In genomic region chr11:74637971-74638790, GRCm38 (mm10) we compare ENCODE assay signal across 8 mouse cellular contexts. TPM values are rescaled to one million over a fixed set of nuclear protein-coding genes. Genes with fewer than 3 reads are reported as not detected.
DNase-seq lines count a peak whose midpoint lies in the region; ATAC-seq lines count a peak whose summit lies in the region.

No protein-coding gene starts in this region.

- ATAC-seq in limb, embryonic 15.5 days (ENCODE audit: insufficient number of reproducible peaks, low FRiP score, low TSS enrichment, low read depth) = peak; percentile 86
- ATAC-seq in midbrain, embryonic 16.5 days = peak; percentile 86

- peak overlapping the region; percentile 87 for H3K4me3 ChIP-seq in embryonic facial prominence, embryonic 10.5 days
- H3K4me3 ChIP-seq in limb, embryonic 15.5 days = peak overlapping the region; percentile 84
- H3K4me3 ChIP-seq in midbrain, embryonic 16.5 days (ENCODE audit: low read depth, low read length) = peak overlapping the region; percentile 58

- H3K9me3 ChIP-seq in embryonic facial prominence, embryonic 10.5 days = no peaks in the 10 kb centered on the region
- no peaks in the 10 kb centered on the region for H3K9me3 ChIP-seq in limb, embryonic 15.5 days
- H3K9me3 ChIP-seq in midbrain, embryonic 16.5 days (replicated peaks; ENCODE audit: control insufficient read depth, low read length, poor library complexity, severe bottlenecking) = no peaks in the 10 kb centered on the region

- no peaks in the 10 kb centered on the region for H3K36me3 ChIP-seq in embryonic facial prominence, embryonic 10.5 days (replicated peaks)
- H3K36me3 ChIP-seq in limb, embryonic 15.5 days = no peaks in the 10 kb centered on the region
- H3K36me3 ChIP-seq in midbrain, embryonic 16.5 days (ENCODE audit: control insufficient read depth, insufficient read depth, low read length) = no peaks in the 10 kb centered on the region
- H3K36me3 ChIP-seq in splenic B cell, adult 2 months (ENCODE audit: control insufficient read depth, insufficient read depth, low read length, poor library complexity, severe bottlenecking) = no peaks in the 10 kb centered on the region

- H3K4me2 ChIP-seq in limb, embryonic 15.5 days = peak overlapping the region; percentile 87
- peak overlapping the region; percentile 92 for H3K4me2 ChIP-seq in midbrain, embryonic 16.5 days (ENCODE audit: low read length)

- DNase-seq in 416B (ENCODE audit: low read depth) = peak; percentile 76
- peak; percentile 90 for DNase-seq in adrenal gland, postnatal 10 days
- peak; percentile 84 for DNase-seq in embryonic facial prominence, embryonic 10.5 days (ENCODE audit: low spot score)
- peak; percentile 99 for DNase-seq in heart, adult 11 months
- peak; percentile 87 for DNase-seq in kidney, adult 11 months
- DNase-seq in splenic B cell, adult 2 months (ENCODE audit: low read depth, low spot score) = peak; percentile 66

- peaks cover 20% of the 10 kb centered on the region for H3K4me1 ChIP-seq in embryonic facial prominence, embryonic 10.5 days
- H3K4me1 ChIP-seq in limb, embryonic 15.5 days = peaks cover 26% of the 10 kb centered on the region
- H3K4me1 ChIP-seq in midbrain, embryonic 16.5 days (ENCODE audit: control insufficient read depth, insufficient read depth, low read length) = peaks cover 17% of the 10 kb centered on the region

- H3K27me3 ChIP-seq in embryonic facial prominence, embryonic 10.5 days (replicated peaks; ENCODE audit: low read depth, poor library complexity, severe bottlenecking) = peaks cover 48% of the 10 kb centered on the region
- H3K27me3 ChIP-seq in limb, embryonic 15.5 days = peaks cover 4% of the 10 kb centered on the region; the same call in 1 of the 2 replicates
- H3K27me3 ChIP-seq in midbrain, embryonic 16.5 days (ENCODE audit: control insufficient read depth, insufficient read depth, low read depth, low read length) = no peaks in the 10 kb centered on the region; the same call in 1 of the 2 replicates
- no peaks in the 10 kb centered on the region for H3K27me3 ChIP-seq in splenic B cell, adult 2 months (ENCODE audit: control insufficient read depth, insufficient read depth, low read length, poor library complexity, severe bottlenecking)

- H3K27ac ChIP-seq in embryonic facial prominence, embryonic 10.5 days (replicated peaks) = peak overlapping the region; percentile 88
- H3K27ac ChIP-seq in limb, embryonic 15.5 days = peak overlapping the region; percentile 93
- peak overlapping the region; percentile 95 for H3K27ac ChIP-seq in midbrain, embryonic 16.5 days (ENCODE audit: low read length)

- WGBS in embryonic facial prominence, embryonic 10.5 days = under 1% methylated on average over 86 of the region's 86 CpGs
- WGBS in limb, embryonic 15.5 days = under 1% methylated on average over 86 of the region's 86 CpGs
- WGBS in midbrain, embryonic 16.5 days = under 1% methylated on average over 82 of the region's 86 CpGs

- H3K9ac ChIP-seq in limb, embryonic 15.5 days = peak overlapping the region; percentile 82
- peak overlapping the region; percentile 95 for H3K9ac ChIP-seq in midbrain, embryonic 16.5 days (ENCODE audit: low read depth, low read length)

RNA-seq across cellular contexts. Expression of gene Cluh, which starts 11.1 kb away (rescaled TPM):
- total RNA-seq in adrenal gland, postnatal 10 days (2021) = 100 to 1,000 TPM; 252 to 291 TPM
- polyA plus RNA-seq in embryonic facial prominence, embryonic 10.5 days (2016; fragmentation: Nextera tagmentation; extraction: Ambion mirVana) = 29.0 and 32.3 TPM in 2 replicates
- polyA plus RNA-seq in limb, embryonic 15.5 days (2015; fragmentation: Nextera tagmentation; extraction: Ambion mirVana) = 23.9 and 24.7 TPM in 2 replicates
- 16.4 and 18.1 TPM in 2 replicates for polyA plus RNA-seq in midbrain, embryonic 16.5 days (2015; fragmentation: Nextera tagmentation; extraction: Ambion mirVana)

RNA-seq across cellular contexts. Expression of gene Ccdc92b, which starts 18.8 kb away (rescaled TPM):
- total RNA-seq in adrenal gland, postnatal 10 days (2021) = 1 to 10 TPM; 2.3 to 4.0 TPM
- 0.52 and 0.69 TPM in 2 replicates for polyA plus RNA-seq in embryonic facial prominence, embryonic 10.5 days (2016; fragmentation: Nextera tagmentation; extraction: Ambion mirVana)
- 0.25 and 0.31 TPM in 2 replicates for polyA plus RNA-seq in limb, embryonic 15.5 days (2015; fragmentation: Nextera tagmentation; extraction: Ambion mirVana)
- polyA plus RNA-seq in midbrain, embryonic 16.5 days (2015; fragmentation: Nextera tagmentation; extraction: Ambion mirVana) = 2.6 and 3.3 TPM in 2 replicates

RNA-seq across cellular contexts. Expression of gene Rap1gap2, which starts 27.5 kb away (rescaled TPM):
- 10 to 100 TPM; 10.8 to 13.2 TPM for total RNA-seq in adrenal gland, postnatal 10 days (2021)
- 1.2 and 1.9 TPM in 2 replicates for polyA plus RNA-seq in embryonic facial prominence, embryonic 10.5 days (2016; fragmentation: Nextera tagmentation; extraction: Ambion mirVana)
- 1.6 and 2.0 TPM in 2 replicates for polyA plus RNA-seq in limb, embryonic 15.5 days (2015; fragmentation: Nextera tagmentation; extraction: Ambion mirVana)
- 17.1 and 18.3 TPM in 2 replicates for polyA plus RNA-seq in midbrain, embryonic 16.5 days (2015; fragmentation: Nextera tagmentation; extraction: Ambion mirVana)

Comparison
In these comparisons a context has a peak if more than half of its experiments do, and no peak if none do; other contexts are left out.
1. Peak in every context shown above with its lines: DNase-seq, ATAC-seq, H3K4me3 ChIP-seq and H3K27ac ChIP-seq.